Mouse (Mus musculus): ENCODE results near the gene Gins2.

DNA sequence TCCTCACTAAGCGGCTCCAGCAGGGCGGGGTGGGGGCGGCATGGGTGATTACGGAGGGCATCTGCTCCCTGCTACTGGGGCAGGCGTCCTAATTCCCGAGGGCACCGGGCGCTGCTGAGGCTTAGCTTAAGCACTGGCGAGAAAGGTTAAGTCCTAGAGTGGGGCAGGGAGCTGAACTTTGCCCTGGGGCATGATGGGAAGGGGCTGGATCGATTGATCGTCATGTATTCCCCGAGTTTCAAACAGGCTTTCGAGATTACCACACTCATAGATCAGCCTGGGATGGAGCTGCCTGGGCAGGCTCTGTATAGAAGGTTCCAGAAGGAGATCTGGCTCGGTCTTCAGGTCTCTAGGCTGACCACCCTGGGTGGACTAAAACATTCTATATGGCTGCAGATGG, 33.1 kb upstream of the Gins2 start:
- TF ChIP-seq CTCF (IDR thresholded peaks at IDR 0.05; ENCODE audit: low read depth, low read length) (no peak), GATA1 (IDR thresholded peaks at IDR 0.05; ENCODE audit: borderline replicate concordance, low read length) (no peak), POLR2AphosphoS5 (IDR thresholded peaks at IDR 0.05; ENCODE audit: insufficient replicate concordance, low read depth, low read length) (no peak)
